Mouse (Mus musculus): Measurements from ENCODE around the gene Bloc1s4. TPM values are rescaled to one million over a fixed set of nuclear protein-coding genes. Genes with fewer than 3 reads are reported as not detected.
A peak's percentile ranks its signal among the peaks of the same experiment; 100 is the strongest.

Bloc1s4 gene
- total and polyA plus RNA-seq, 3 experiments = 20.9 to 23.3 (median 21.2) TPM

DNA sequence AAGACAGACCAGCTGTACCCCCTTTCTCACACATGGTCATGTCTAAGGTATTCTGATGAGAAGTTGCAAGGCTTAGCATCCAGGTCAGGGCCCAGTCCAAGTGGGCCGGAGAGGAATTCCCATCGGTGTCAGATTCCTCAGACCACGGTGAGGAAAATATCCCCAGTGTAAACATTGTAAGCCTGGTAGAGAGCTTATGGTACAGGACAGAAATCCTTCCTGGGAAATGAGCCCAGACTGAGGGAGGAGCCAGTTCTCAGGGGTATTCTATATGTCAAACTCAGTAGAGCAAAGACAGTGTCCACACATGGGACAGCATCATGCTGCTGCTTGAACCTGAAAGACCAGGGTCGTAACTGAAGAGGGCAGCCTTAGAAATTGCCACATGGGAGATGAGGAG lies 11.4 kb upstream of the Bloc1s4 start:
- DNase-seq (ENCODE audit: extremely low read depth) = no peak
- peaks cover 5 to 15% of the 10 kb centered on the region in 2 experiments; a peak in 3 of 4 replicates for H3K4me1 ChIP-seq (ENCODE audit: control insufficient read depth in 1 of 2, insufficient read depth in 2 of 2)
- peaks cover 18% of the 10 kb centered on the region for H3K9me3 ChIP-seq (replicated peaks; ENCODE audit: low read length)
- H3K27ac ChIP-seq (ENCODE audit: insufficient read depth, low read depth) = no peak overlapping the region
- no peak overlapping the region for H3K4me2 ChIP-seq (ENCODE audit: insufficient read depth, low read depth, poor library complexity, severe bottlenecking)
- dilution Hi-C loops (cut with MboI; ENCODE audit: extremely low pct_ligation_motif_present, extremely low pct_unique_long_range_greater_than_20kb, low sequenced_read_pairs) (no loop called here), in situ Hi-C loops (cut with MboI; ENCODE audit: low pct_ligation_motif_present, low pct_unique_long_range_greater_than_20kb, low sequenced_read_pairs) (loop anchor here (5.0 kb wide), 1 partner anchor 47 kb away; no protein-coding TSS in a partner anchor)
- peaks cover 19% of the 10 kb centered on the region for H3K27me3 ChIP-seq (replicated peaks)
- H3K4me3 ChIP-seq (replicated peaks in 1 of 3; ENCODE audit: low read depth in 2 of 3, low read length in 2 of 3, poor library complexity in 1 of 3) = no peak overlapping the region
- TF ChIP-seq POLR2A (IDR thresholded peaks at IDR 0.05; ENCODE audit: low read depth, low read length) = no peak
- TF ChIP-seq ZMIZ1 (IDR thresholded peaks at IDR 0.05; ENCODE audit: low read depth, low read length) = no peak
- no peak for TF ChIP-seq RCOR1 (conservative IDR thresholded peaks at IDR 0.05; ENCODE audit: low read depth, low read length)
- no peak for TF ChIP-seq KAT2A (IDR thresholded peaks at IDR 0.05; ENCODE audit: insufficient replicate concordance, low read length)
- no peak for TF ChIP-seq MYC (IDR thresholded peaks at IDR 0.05; ENCODE audit: low read depth, low read length)
- no peak for TF ChIP-seq USF1 (IDR thresholded peaks at IDR 0.05; ENCODE audit: low read depth, low read length)
- no peak for TF ChIP-seq MAX (IDR thresholded peaks at IDR 0.05; ENCODE audit: low read length)
- no peak for TF ChIP-seq ZKSCAN1 (IDR thresholded peaks at IDR 0.05; ENCODE audit: borderline replicate concordance, low read depth, low read length)
- no peaks in the 10 kb centered on the region for H3K79me2 ChIP-seq (replicated peaks; ENCODE audit: control insufficient read depth, extremely low read depth, insufficient read depth, poor library complexity, severe bottlenecking)
- H3K9ac ChIP-seq (ENCODE audit: insufficient read depth, low read depth) = no peak overlapping the region
- no peaks in the 10 kb centered on the region for H3K36me3 ChIP-seq (replicated peaks in 1 of 2; ENCODE audit: control insufficient read depth in 1 of 2, insufficient read depth in 1 of 2, low read length in 1 of 2)

DNA sequence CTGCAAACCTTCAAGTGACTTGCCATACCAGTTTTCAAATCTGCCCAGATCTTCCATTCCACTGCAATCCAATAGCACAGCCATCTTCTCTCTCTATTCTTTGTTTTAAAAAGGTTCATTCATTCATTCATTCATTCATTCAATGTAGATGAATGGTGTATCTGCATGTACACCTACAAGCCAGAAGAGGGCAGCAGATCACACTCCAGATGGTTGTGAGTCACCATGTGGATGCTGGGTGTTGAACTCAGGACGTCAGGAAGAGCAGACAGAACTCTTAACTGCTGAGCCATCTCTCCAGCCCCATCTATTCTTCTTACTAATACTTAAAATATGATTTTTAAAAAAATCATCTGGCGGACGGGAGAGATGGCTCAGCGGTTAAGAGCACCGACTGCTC lies 8.6 kb upstream of the Bloc1s4 start:
- Histone ChIP-seq H3K9ac (ENCODE audit: insufficient read depth, low read depth) (no peak overlapping the region), H3K27me3 (replicated peaks) (peaks cover 9% of the 10 kb centered on the region), H3K9me3 (replicated peaks; ENCODE audit: low read length) (no peaks in the 10 kb centered on the region), H3K4me2 (ENCODE audit: insufficient read depth, low read depth, poor library complexity, severe bottlenecking) (no peak overlapping the region), H3K27ac (ENCODE audit: insufficient read depth, low read depth) (no peak overlapping the region), H3K79me2 (replicated peaks; ENCODE audit: control insufficient read depth, extremely low read depth, insufficient read depth, poor library complexity, severe bottlenecking) (no peaks in the 10 kb centered on the region), H3K4me3 (replicated peaks in 1 of 3; ENCODE audit: low read depth in 2 of 3, low read length in 2 of 3, poor library complexity in 1 of 3) (no peak overlapping the region), H3K4me1 (ENCODE audit: control insufficient read depth in 1 of 2, insufficient read depth in 2 of 2) (peaks cover 7 to 12% of the 10 kb centered on the region in 2 experiments), H3K36me3 (replicated peaks in 1 of 2; ENCODE audit: control insufficient read depth in 1 of 2, insufficient read depth in 1 of 2, low read length in 1 of 2) (no peaks in the 10 kb centered on the region)
- DNase-seq (ENCODE audit: extremely low read depth) = peak; percentile 52
- no peak for TF ChIP-seq KAT2A (IDR thresholded peaks at IDR 0.05; ENCODE audit: insufficient replicate concordance, low read length)
- TF ChIP-seq CTCF (conservative IDR thresholded peaks at IDR 0.05 in 1 of 2, IDR thresholded peaks at IDR 0.05 in 1 of 2; ENCODE audit: low read depth in 2 of 2, low read length in 2 of 2) = peak; percentile 58 to 66; a peak in 3 of 4 replicates
- no peak for TF ChIP-seq POLR2A (IDR thresholded peaks at IDR 0.05; ENCODE audit: low read depth, low read length)
- TF ChIP-seq JUND (conservative IDR thresholded peaks at IDR 0.05; ENCODE audit: low read depth, low read length) = peak; percentile 59
- no peak for TF ChIP-seq UBTF (IDR thresholded peaks at IDR 0.05; ENCODE audit: low read depth, low read length)
- no peak for TF ChIP-seq MEF2A (IDR thresholded peaks at IDR 0.05; ENCODE audit: borderline replicate concordance, low read depth, low read length)
- TF ChIP-seq RAD21 (IDR thresholded peaks at IDR 0.05; ENCODE audit: low read depth, low read length) = peak; percentile 57
- TF ChIP-seq MYC (IDR thresholded peaks at IDR 0.05; ENCODE audit: low read depth, low read length) = peak; percentile 86
- peak; percentile 45 for TF ChIP-seq SMC3 (IDR thresholded peaks at IDR 0.05; ENCODE audit: low read depth, low read length)
- in situ Hi-C loops (cut with MboI; ENCODE audit: low pct_ligation_motif_present, low pct_unique_long_range_greater_than_20kb, low sequenced_read_pairs) = loop anchor here (5.0 kb wide), 1 partner anchor 50 kb away; no protein-coding TSS in a partner anchor
- dilution Hi-C loops (cut with MboI; ENCODE audit: extremely low pct_ligation_motif_present, extremely low pct_unique_long_range_greater_than_20kb, low sequenced_read_pairs) = no loop called here
